Mouse (Mus musculus) heart, adult 2 months (tissue): ENCODE measurements around the gene Olfr958.

Experiments
- CTCF ChIP-seq: fragments of 200-600 bp; IDR thresholded peaks from 2 replicates; pipeline ENCODE4 v1.8.1; 2022; ENCODE audit warnings: antibody characterized with exemption, mild to moderate bottlenecking, moderate library complexity
- POLR2A ChIP-seq: fragments of 200-500 bp; IDR thresholded peaks from 2 replicates; pipeline ENCODE4 v1.6.1; 2011; ENCODE audit warnings: mild to moderate bottlenecking, low read depth, low read length, control low read depth; ENCODE audit not compliant: insufficient read depth

DNA sequence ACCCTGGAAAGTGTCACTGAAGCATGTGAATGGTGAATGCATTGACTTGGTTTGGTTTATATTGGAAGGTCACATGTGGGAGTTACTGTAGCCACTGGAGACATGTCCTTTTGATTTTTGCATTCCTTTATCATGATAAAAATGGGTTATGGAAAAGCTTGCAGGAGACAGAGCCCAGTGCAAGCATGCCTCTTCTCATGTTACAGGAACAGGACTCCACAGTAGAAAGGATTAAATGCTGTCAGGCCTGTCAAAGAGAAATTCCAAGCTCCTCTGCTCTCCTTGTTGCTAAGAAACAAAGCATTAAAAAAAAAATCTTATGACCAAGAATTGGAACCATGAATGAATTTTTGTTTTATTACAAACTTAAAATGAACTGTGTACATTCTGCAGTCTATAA, 35.3 kb downstream of the Olfr958 start:
- TF ChIP-seq POLR2A (no peak), CTCF (no peak)
